Mouse (Mus musculus): ENCODE results near the gene Dync1i1.

The Dync1i1 gene

GRCm38 (mm10) chr6:5770283-5770682, 44.8 kb downstream of the Dync1i1 start:
- DNase-seq (ENCODE audit: low read depth, low spot score): no peak

- DNase-seq (ENCODE audit: low read depth, low spot score): no peak
Measured at GRCm38 (mm10) chr6:5775461-5775860, 50.0 kb downstream of the Dync1i1 start.

GRCm38 (mm10) chr6:5781752-5782151, 56.3 kb downstream of the Dync1i1 start:
- no peak for DNase-seq (ENCODE audit: low read depth, low spot score)

GRCm38 (mm10) chr6:5783830-5784229, 58.4 kb downstream of the Dync1i1 start:
- DNase-seq (ENCODE audit: low read depth, low spot score): no peak

GRCm38 (mm10) chr6:5790607-5791006, 65.2 kb downstream of the Dync1i1 start:
- DNase-seq (ENCODE audit: low read depth, low spot score): no peak

- no peak for DNase-seq (ENCODE audit: low read depth, low spot score)
Measured at GRCm38 (mm10) chr6:5794106-5794753, 68.8 kb downstream of the Dync1i1 start.

GRCm38 (mm10) chr6:5795314-5795713, 69.9 kb downstream of the Dync1i1 start:
- DNase-seq (ENCODE audit: low read depth, low spot score): no peak

- peak; percentile 1 for DNase-seq (ENCODE audit: low read depth, low spot score)
Measured at GRCm38 (mm10) chr6:5802124-5802839, 76.8 kb downstream of the Dync1i1 start.

- DNase-seq (ENCODE audit: low read depth, low spot score): no peak
Measured at GRCm38 (mm10) chr6:5802840-5803491, 77.5 kb downstream of the Dync1i1 start.

- no peak for DNase-seq (ENCODE audit: low read depth, low spot score)
Measured at GRCm38 (mm10) chr6:5808008-5808421, 82.6 kb downstream of the Dync1i1 start.

- no peak for DNase-seq (ENCODE audit: low read depth, low spot score)
Measured at GRCm38 (mm10) chr6:5812076-5812475, 86.6 kb downstream of the Dync1i1 start.

- DNase-seq (ENCODE audit: low read depth, low spot score): no peak
Measured at GRCm38 (mm10) chr6:5819674-5820073, 94.2 kb downstream of the Dync1i1 start.

- no peak for DNase-seq (ENCODE audit: low read depth, low spot score)
Measured at GRCm38 (mm10) chr6:5825461-5825860, 100.0 kb downstream of the Dync1i1 start.

- no peak for DNase-seq (ENCODE audit: low read depth, low spot score)
Measured at GRCm38 (mm10) chr6:5827064-5827463, 101.6 kb downstream of the Dync1i1 start.

GRCm38 (mm10) chr6:5828409-5828974, 103.1 kb downstream of the Dync1i1 start:
- DNase-seq (ENCODE audit: low read depth, low spot score): no peak

GRCm38 (mm10) chr6:5829148-5829547, 103.7 kb downstream of the Dync1i1 start:
- no peak for DNase-seq (ENCODE audit: low read depth, low spot score)

- no peak for DNase-seq (ENCODE audit: low read depth, low spot score)
Measured at GRCm38 (mm10) chr6:5830717-5831116, 105.3 kb downstream of the Dync1i1 start.

GRCm38 (mm10) chr6:5831233-5831632, 105.8 kb downstream of the Dync1i1 start:
- DNase-seq (ENCODE audit: low read depth, low spot score): no peak

- DNase-seq (ENCODE audit: low read depth, low spot score): no peak
Measured at GRCm38 (mm10) chr6:5832838-5833237, 107.4 kb downstream of the Dync1i1 start.

- DNase-seq (ENCODE audit: low read depth, low spot score): no peak
Measured at GRCm38 (mm10) chr6:5842466-5842865, 117.0 kb downstream of the Dync1i1 start.

GRCm38 (mm10) chr6:5846154-5846553, 120.7 kb downstream of the Dync1i1 start:
- no peak for DNase-seq (ENCODE audit: low read depth, low spot score)

- no peak for DNase-seq (ENCODE audit: low read depth, low spot score)
Measured at GRCm38 (mm10) chr6:5854048-5854836, 128.8 kb downstream of the Dync1i1 start.

Data from CD4-positive, CD25-positive, alpha-beta regulatory T cell, adult 2 months (primary cell).